Mouse (Mus musculus) pancreas, adult 10 weeks (tissue): Measurements from ENCODE around the gene Adck2. TPM values are rescaled to one million over a fixed set of nuclear protein-coding genes. Genes with fewer than 3 reads are reported as not detected.

Experiments used
- polyA plus RNA-seq: library from polyadenylated mRNA; stranded (reverse); fragments of 350-450 nt; fragmentation: Illumina TruSeq; extraction: RNeasy Lipid Tissue Mini Kit (QIAGEN cat#74804); gene quantifications from one replicate; pipeline ENCODE4 v1.2.3, GENCODE M21; 2015; ENCODE audit warnings: low read depth, low replicate concordance; ENCODE audit not compliant: insufficient read depth

Adck2 gene
- polyA plus RNA-seq = 2.9 TPM

GRCm38 (mm10) chr6:39573791-39574554, at the start of gene Adck2:
Gene Adck2 (plus strand): TSS chr6:39573873.

GRCm38 (mm10) chr6:39557723-39558261, 15.9 kb upstream of the Adck2 start, which contains the start of gene Dennd2a:
Gene Dennd2a (minus strand): TSS chr6:39557867.

GRCm38 (mm10) chr6:39585517-39585916, 11.8 kb downstream of the Adck2 start, which contains the start of gene Gm42420:
Gene Gm42420 (plus strand): TSS chr6:39585753.

GRCm38 (mm10) chr6:39592401-39593214, 18.9 kb downstream of the Adck2 start, which contains the start of gene Ndufb2:
Gene Ndufb2 (plus strand): TSS chr6:39592574.

Other genes starting within 250 kb of the Adck2 start
- 8.7 TPM for gene Slc37a3, start 196.2 kb upstream of the Adck2 start, polyA plus RNA-seq
- 0.70 TPM for gene Rab19, start 192.7 kb upstream of the Adck2 start, polyA plus RNA-seq
- gene Mkrn1, start 153.4 kb upstream of the Adck2 start, polyA plus RNA-seq = 11.4 TPM
- gene Dennd2a, start 16.0 kb upstream of the Adck2 start, polyA plus RNA-seq = 2.9 TPM
- gene Gm42420, start 11.9 kb downstream of the Adck2 start, polyA plus RNA-seq = 2.0 TPM
- gene Ndufb2, start 18.7 kb downstream of the Adck2 start, polyA plus RNA-seq = 46.2 TPM
- gene Braf, start 151.6 kb downstream of the Adck2 start, polyA plus RNA-seq = 3.3 TPM
- 17.1 TPM for gene Mrps33, start 237.1 kb downstream of the Adck2 start, polyA plus RNA-seq